Mouse (Mus musculus): Measurements from ENCODE around the gene Pitpnm3. TPM values are rescaled to one million over a fixed set of nuclear protein-coding genes. Genes with fewer than 3 reads are reported as not detected.

Gene Pitpnm3
- polyA plus RNA-seq, 1 experiment from 2014 or later: 0.89 TPM

- Histone ChIP-seq H3K27me3 (replicated peaks; ENCODE audit: control insufficient read depth, insufficient read depth, low read length) (no peaks in the 10 kb centered on the region), H3K36me3 (ENCODE audit: control insufficient read depth, insufficient read depth, low read length) (no peaks in the 10 kb centered on the region), H3K9ac (ENCODE audit: low read depth, low read length) (no peak overlapping the region), H3K4me3 (ENCODE audit: low read depth, low read length) (no peak overlapping the region), H3K9me3 (ENCODE audit: control insufficient read depth, low read length) (no peaks in the 10 kb centered on the region), H3K27ac (replicated peaks; ENCODE audit: low read depth, low read length) (no peak overlapping the region), H3K4me2 (ENCODE audit: low read depth, low read length) (no peak overlapping the region), H3K4me1 (ENCODE audit: control insufficient read depth, insufficient read depth, low read length) (no peaks in the 10 kb centered on the region)
- WGBS: 83% methylated on average over 13 of the region's 13 CpGs
- ATAC-seq (ENCODE audit: low read depth) (no peak), DNase-seq (ENCODE audit: low spot score) (no peak)
Measured at GRCm38 (mm10) chr11:72074230-72074629, 61.3 kb downstream of the Pitpnm3 start.

DNA sequence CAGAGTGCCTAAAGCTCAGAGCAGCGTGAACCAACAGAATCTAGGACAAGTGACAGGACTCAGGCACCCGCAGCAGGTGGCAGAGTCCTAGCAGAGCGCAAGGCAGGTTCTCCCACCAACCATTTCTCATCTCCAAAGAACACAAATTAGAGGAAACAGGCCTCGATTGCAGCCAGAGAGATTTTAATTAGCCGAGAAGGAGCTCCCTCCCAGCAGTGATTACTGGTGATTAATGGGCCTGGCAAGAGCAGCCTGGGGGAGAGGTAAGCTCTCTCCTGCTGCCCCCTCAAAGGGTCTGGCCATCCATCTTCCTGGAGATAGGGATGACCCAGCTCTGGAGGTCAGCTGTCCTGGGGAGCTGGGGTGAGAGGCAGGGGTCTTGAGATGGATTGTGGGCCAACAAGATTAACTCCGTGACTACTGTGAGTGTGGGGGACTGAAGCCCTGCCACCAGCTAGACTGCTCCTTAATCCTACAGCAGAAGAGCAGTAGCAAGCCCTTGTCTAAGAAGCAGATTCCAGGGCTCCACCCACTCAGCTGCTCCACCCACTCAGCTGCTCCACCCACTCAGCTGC, 63.2 kb downstream of the Pitpnm3 start:
- Histone ChIP-seq H3K27me3 (replicated peaks; ENCODE audit: control insufficient read depth, insufficient read depth, low read length) (no peaks in the 10 kb centered on the region), H3K4me2 (ENCODE audit: low read depth, low read length) (no peak overlapping the region), H3K36me3 (ENCODE audit: control insufficient read depth, insufficient read depth, low read length) (no peaks in the 10 kb centered on the region), H3K4me3 (ENCODE audit: low read depth, low read length) (no peak overlapping the region), H3K27ac (replicated peaks; ENCODE audit: low read depth, low read length) (no peak overlapping the region), H3K9me3 (ENCODE audit: control insufficient read depth, low read length) (no peaks in the 10 kb centered on the region), H3K9ac (ENCODE audit: low read depth, low read length) (no peak overlapping the region), H3K4me1 (ENCODE audit: control insufficient read depth, insufficient read depth, low read length) (no peaks in the 10 kb centered on the region)
- no peak for ATAC-seq (ENCODE audit: low read depth)
- WGBS: 46% methylated on average over 6 of the region's 6 CpGs
- DNase-seq (ENCODE audit: low spot score): no peak

DNA sequence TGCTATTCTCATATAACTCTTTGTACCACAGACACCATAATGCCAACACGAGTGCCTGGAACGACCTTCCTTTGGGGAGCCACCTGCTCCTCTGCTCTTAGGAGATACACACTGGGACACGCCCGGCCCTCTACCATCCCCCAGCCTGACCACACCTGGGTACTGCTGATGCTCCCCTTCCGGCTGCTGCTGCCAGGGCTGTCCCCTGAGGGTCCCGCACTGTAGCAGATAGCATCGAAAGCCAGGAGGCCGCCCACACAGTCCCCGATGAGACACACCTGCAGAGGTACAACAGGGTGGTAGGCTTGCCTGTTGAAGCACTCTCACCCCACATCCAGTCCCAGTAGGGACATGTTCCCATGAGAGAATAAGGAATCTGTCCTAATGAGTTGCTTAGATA, 64.8 kb downstream of the Pitpnm3 start:
- DNase-seq (ENCODE audit: low spot score) (no peak), ATAC-seq (ENCODE audit: low read depth) (peak; percentile 37; the same call in 1 of the 2 replicates)
- no peaks in the 10 kb centered on the region for H3K9me3 ChIP-seq (ENCODE audit: control insufficient read depth, low read length)
- H3K4me1 ChIP-seq (ENCODE audit: control insufficient read depth, insufficient read depth, low read length): no peaks in the 10 kb centered on the region
- no peak overlapping the region for H3K9ac ChIP-seq (ENCODE audit: low read depth, low read length)
- H3K4me2 ChIP-seq (ENCODE audit: low read depth, low read length): no peak overlapping the region
- no peaks in the 10 kb centered on the region for H3K27me3 ChIP-seq (replicated peaks; ENCODE audit: control insufficient read depth, insufficient read depth, low read length)
- H3K36me3 ChIP-seq (ENCODE audit: control insufficient read depth, insufficient read depth, low read length): no peaks in the 10 kb centered on the region
- WGBS: 78% methylated on average over 9 of the region's 9 CpGs
- no peak overlapping the region for H3K4me3 ChIP-seq (ENCODE audit: low read depth, low read length)
- H3K27ac ChIP-seq (replicated peaks; ENCODE audit: low read depth, low read length): no peak overlapping the region

DNA sequence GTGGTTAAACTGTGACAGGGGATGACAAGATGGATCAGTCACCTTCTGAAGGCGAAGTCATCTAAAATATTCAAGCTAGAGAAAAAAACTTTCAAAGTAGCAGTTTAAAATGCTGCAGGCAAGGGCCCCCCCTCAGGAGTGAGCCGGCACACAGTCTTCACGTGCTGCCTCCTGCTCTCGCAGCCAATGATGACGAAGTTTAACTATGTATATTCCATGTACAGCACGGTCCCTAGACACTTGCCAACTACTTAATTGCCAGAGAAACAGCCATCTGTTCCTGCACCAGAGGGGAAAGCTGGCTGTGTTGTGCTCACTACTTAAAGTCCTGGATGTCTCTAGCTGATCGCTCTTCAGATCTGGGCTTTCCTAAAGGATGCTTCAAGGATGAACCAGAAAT, 67.6 kb downstream of the Pitpnm3 start:
- no peak overlapping the region for H3K27ac ChIP-seq (replicated peaks; ENCODE audit: low read depth, low read length)
- ATAC-seq (ENCODE audit: low read depth) (0 out of 2 replicates have a peak, but pooled peaks have one; percentile 42), DNase-seq (ENCODE audit: low spot score) (peak; percentile 53)
- no peaks in the 10 kb centered on the region for H3K36me3 ChIP-seq (ENCODE audit: control insufficient read depth, insufficient read depth, low read length)
- 46% methylated on average over 7 of the region's 7 CpGs for WGBS
- peaks cover 15% of the 10 kb centered on the region for H3K9me3 ChIP-seq (ENCODE audit: control insufficient read depth, low read length)
- no peaks in the 10 kb centered on the region for H3K27me3 ChIP-seq (replicated peaks; ENCODE audit: control insufficient read depth, insufficient read depth, low read length)
- no peak overlapping the region for H3K4me3 ChIP-seq (ENCODE audit: low read depth, low read length)
- H3K4me1 ChIP-seq (ENCODE audit: control insufficient read depth, insufficient read depth, low read length): no peaks in the 10 kb centered on the region
- no peak overlapping the region for H3K9ac ChIP-seq (ENCODE audit: low read depth, low read length)
- no peak overlapping the region for H3K4me2 ChIP-seq (ENCODE audit: low read depth, low read length)

GRCm38 (mm10) chr11:72067326-72067725, 68.3 kb downstream of the Pitpnm3 start:
- Histone ChIP-seq H3K4me3 (ENCODE audit: low read depth, low read length) (no peak overlapping the region), H3K36me3 (ENCODE audit: control insufficient read depth, insufficient read depth, low read length) (no peaks in the 10 kb centered on the region), H3K4me2 (ENCODE audit: low read depth, low read length) (no peak overlapping the region), H3K27me3 (replicated peaks; ENCODE audit: control insufficient read depth, insufficient read depth, low read length) (no peaks in the 10 kb centered on the region), H3K9me3 (ENCODE audit: control insufficient read depth, low read length) (peaks cover 15% of the 10 kb centered on the region), H3K27ac (replicated peaks; ENCODE audit: low read depth, low read length) (no peak overlapping the region), H3K4me1 (ENCODE audit: control insufficient read depth, insufficient read depth, low read length) (no peaks in the 10 kb centered on the region), H3K9ac (ENCODE audit: low read depth, low read length) (no peak overlapping the region)
- ATAC-seq (ENCODE audit: low read depth) (no peak), DNase-seq (ENCODE audit: low spot score) (no peak)
- WGBS: 67% methylated on average over 5 of the region's 5 CpGs

DNA sequence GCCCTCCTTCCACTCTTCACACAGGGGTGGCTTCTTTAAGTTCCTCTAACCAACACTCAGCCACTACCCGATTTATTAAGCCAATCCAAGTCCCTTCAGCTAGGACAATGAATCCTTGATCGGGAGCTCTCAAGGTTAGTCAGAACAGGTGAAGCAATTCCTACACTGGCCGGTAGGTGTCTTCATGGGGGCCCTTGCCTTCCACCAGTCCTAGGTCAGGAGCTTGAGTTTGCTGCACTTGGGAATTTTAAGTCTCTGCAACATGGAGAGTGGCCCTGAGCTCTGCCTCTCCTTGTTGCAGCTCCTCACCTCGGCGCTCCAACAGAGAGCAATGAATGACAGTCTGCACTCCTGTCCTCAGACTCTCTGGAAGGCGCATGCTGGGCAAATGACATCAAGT, 69.2 kb downstream of the Pitpnm3 start:
- H3K9ac ChIP-seq (ENCODE audit: low read depth, low read length): no peak overlapping the region
- ATAC-seq (ENCODE audit: low read depth): no peak
- 28% methylated on average over 6 of the region's 6 CpGs for WGBS

DNA sequence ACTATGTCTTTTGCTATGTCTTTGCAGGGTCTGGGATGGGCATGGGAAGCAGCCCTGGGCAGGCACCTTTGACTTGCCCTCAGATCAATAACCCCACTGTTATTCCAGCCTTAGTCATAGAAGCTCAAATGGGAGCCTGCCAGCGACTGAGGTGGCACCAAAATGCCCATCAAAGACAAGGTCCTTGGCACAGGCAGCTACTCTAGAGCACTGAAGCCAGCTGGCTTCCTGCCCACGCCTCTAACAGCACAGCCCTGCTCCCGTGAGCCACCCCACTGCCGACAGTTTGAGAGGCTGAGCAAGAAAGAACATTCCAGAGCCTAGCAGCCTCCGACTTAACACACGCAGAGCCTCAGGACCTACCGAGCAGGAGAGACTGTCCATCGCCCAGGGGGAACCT, 70.5 kb downstream of the Pitpnm3 start:
- WGBS: 83% methylated on average over 8 of the region's 8 CpGs

More for the DNA sequence above, 69.2 kb downstream of the Pitpnm3 start:
- peaks cover 15% of the 10 kb centered on the region for H3K9me3 ChIP-seq (ENCODE audit: control insufficient read depth, low read length)
- no peak overlapping the region for H3K4me3 ChIP-seq (ENCODE audit: low read depth, low read length)
- H3K36me3 ChIP-seq (ENCODE audit: control insufficient read depth, insufficient read depth, low read length): no peaks in the 10 kb centered on the region
- no peak overlapping the region for H3K27ac ChIP-seq (replicated peaks; ENCODE audit: low read depth, low read length)
- no peak overlapping the region for H3K4me2 ChIP-seq (ENCODE audit: low read depth, low read length)
- DNase-seq (ENCODE audit: low spot score): no peak
- no peaks in the 10 kb centered on the region for H3K4me1 ChIP-seq (ENCODE audit: control insufficient read depth, insufficient read depth, low read length)
- H3K27me3 ChIP-seq (replicated peaks; ENCODE audit: control insufficient read depth, insufficient read depth, low read length): no peaks in the 10 kb centered on the region

DNA sequence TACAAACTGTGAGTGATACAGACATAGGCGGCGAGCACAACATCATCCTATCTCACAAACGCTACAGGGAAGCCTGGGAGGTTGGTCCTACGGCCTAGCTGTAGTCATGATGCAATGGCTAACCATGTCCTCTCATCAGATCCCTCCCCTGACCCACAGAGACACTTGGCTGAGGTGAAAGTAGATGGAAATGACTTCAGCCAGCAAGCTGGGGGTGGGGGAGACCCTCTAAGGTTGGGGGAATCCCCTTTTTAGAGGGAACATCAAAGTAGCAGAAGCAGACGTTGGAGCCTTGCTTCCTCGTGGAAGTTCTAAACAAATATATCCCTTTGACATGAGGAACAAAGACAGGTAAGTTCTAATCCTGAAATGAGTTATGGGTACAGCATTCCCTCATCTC, 71.2 kb downstream of the Pitpnm3 start:
- Histone ChIP-seq H3K9ac (ENCODE audit: low read depth, low read length) (no peak overlapping the region), H3K27me3 (replicated peaks; ENCODE audit: control insufficient read depth, insufficient read depth, low read length) (no peaks in the 10 kb centered on the region), H3K27ac (replicated peaks; ENCODE audit: low read depth, low read length) (no peak overlapping the region), H3K36me3 (ENCODE audit: control insufficient read depth, insufficient read depth, low read length) (no peaks in the 10 kb centered on the region), H3K4me1 (ENCODE audit: control insufficient read depth, insufficient read depth, low read length) (no peaks in the 10 kb centered on the region), H3K4me3 (ENCODE audit: low read depth, low read length) (no peak overlapping the region), H3K4me2 (ENCODE audit: low read depth, low read length) (no peak overlapping the region), H3K9me3 (ENCODE audit: control insufficient read depth, low read length) (peaks cover 15% of the 10 kb centered on the region)
- WGBS: 86% methylated on average over 6 of the region's 6 CpGs
- no peak for DNase-seq (ENCODE audit: low spot score)
- ATAC-seq (ENCODE audit: low read depth): no peak

More for the DNA sequence above, 70.5 kb downstream of the Pitpnm3 start:
- H3K27ac ChIP-seq (replicated peaks; ENCODE audit: low read depth, low read length): no peak overlapping the region
- H3K4me3 ChIP-seq (ENCODE audit: low read depth, low read length): no peak overlapping the region
- no peaks in the 10 kb centered on the region for H3K4me1 ChIP-seq (ENCODE audit: control insufficient read depth, insufficient read depth, low read length)
- no peak for DNase-seq (ENCODE audit: low spot score)
- H3K36me3 ChIP-seq (ENCODE audit: control insufficient read depth, insufficient read depth, low read length): no peaks in the 10 kb centered on the region
- no peak overlapping the region for H3K4me2 ChIP-seq (ENCODE audit: low read depth, low read length)
- H3K27me3 ChIP-seq (replicated peaks; ENCODE audit: control insufficient read depth, insufficient read depth, low read length): no peaks in the 10 kb centered on the region
- no peak overlapping the region for H3K9ac ChIP-seq (ENCODE audit: low read depth, low read length)
- ATAC-seq (ENCODE audit: low read depth): no peak
- peaks cover 15% of the 10 kb centered on the region for H3K9me3 ChIP-seq (ENCODE audit: control insufficient read depth, low read length)

DNA sequence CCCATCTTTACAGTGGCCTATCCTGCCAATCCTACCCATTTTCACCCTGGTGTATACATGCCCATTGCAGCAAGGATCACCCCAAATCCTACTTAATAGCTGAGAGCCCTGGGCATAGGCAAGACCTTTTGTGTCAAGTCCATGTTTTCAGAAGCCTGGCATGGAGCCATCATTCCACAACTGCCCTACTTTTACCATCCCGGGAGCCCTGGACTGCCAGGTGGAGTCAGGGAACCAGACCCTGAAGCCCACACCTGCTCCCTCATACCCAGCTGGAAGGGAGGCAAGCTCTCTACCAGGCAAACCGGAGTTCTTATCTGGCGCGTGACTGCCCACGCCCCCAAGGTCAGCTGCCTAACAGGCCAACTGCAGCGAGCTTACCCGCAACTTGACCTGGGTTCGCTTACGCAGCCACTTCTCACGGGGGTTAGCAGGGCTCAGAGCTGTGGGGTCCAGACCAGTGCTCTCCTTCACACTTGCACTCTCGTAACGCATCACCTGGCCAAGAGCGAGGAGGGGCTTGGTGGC, 74.4 kb downstream of the Pitpnm3 start:
- H3K27me3 ChIP-seq (replicated peaks; ENCODE audit: control insufficient read depth, insufficient read depth, low read length): no peaks in the 10 kb centered on the region
- no peak overlapping the region for H3K4me3 ChIP-seq (ENCODE audit: low read depth, low read length)
- no peaks in the 10 kb centered on the region for H3K36me3 ChIP-seq (ENCODE audit: control insufficient read depth, insufficient read depth, low read length)
- no peaks in the 10 kb centered on the region for H3K4me1 ChIP-seq (ENCODE audit: control insufficient read depth, insufficient read depth, low read length)
- DNase-seq (ENCODE audit: low spot score): no peak
- H3K9ac ChIP-seq (ENCODE audit: low read depth, low read length): no peak overlapping the region
- no peak for ATAC-seq (ENCODE audit: low read depth)
- no peak overlapping the region for H3K27ac ChIP-seq (replicated peaks; ENCODE audit: low read depth, low read length)
- WGBS: 75% methylated on average over 13 of the region's 13 CpGs
- H3K9me3 ChIP-seq (ENCODE audit: control insufficient read depth, low read length): peaks cover 15% of the 10 kb centered on the region
- H3K4me2 ChIP-seq (ENCODE audit: low read depth, low read length): no peak overlapping the region
